Mouse (Mus musculus): ENCODE measurements at regions not wholly inside any gene's neighbourhood (a gene's known extent, or its start where the extent isn't known, plus 50 kb on each side); places are given as distances from the start of the nearest gene placed in this dataset.

DNA sequence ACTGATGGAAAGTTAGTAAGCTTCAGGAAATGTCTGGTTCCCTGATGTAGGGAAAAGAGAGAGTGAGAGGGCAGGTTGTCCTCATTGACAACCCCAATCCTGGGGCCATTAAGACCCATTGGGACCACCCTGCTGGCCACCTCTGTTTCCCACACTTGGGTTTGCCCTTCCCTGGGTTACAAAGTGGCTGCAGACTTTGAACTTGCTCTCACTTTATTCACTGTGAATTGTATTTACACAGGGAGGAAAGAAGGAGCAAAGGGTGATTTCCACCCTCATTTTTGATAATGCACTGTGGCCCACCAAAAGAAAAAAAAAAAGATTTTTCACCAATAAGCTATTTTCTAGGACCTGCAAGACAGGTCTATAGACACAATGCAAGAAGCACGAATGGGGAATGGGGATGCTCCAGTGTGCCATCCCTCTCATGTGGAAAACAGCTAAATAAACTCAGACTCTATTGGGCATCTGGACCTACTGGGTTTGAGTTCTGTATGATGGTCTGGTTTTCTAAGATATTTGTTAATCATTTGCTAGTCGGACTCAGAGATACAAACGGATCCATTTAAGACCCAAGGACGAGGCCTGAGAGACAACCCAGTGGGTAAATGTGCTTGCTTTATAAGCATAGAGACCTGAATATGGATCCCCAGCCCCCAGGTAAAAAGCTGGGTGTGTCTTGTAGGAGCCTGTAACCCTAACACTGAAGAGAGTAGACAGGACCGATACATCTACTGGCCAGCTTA lies 50.2 kb upstream of the Ttc29 start:
- DNase-seq = no peak
